Mouse (Mus musculus): ENCODE results near the gene Edn3.

Edn3 gene

GRCm38 (mm10) chr2:174833608-174834007, 73.2 kb downstream of the Edn3 start:
- no peak for TF ChIP-seq GATA4 (IDR thresholded peaks at IDR 0.05; ENCODE audit: insufficient replicate concordance, low read length)
